Mouse (Mus musculus) left cerebral cortex, postnatal 4 days (tissue): ENCODE results near the gene Cela1. TPM values are rescaled to one million over a fixed set of nuclear protein-coding genes. Genes with fewer than 3 reads are reported as not detected.

Source experiments
- DNase-seq: peaks from one replicate; pipeline ENCODE4 v3.0.0-alpha.2; 2022
- intact Hi-C: fragments of 180-260 bp; cut with DNase I; formaldehyde crosslinking; loops from one replicate; pipeline ENCODE4 v1.15.1; 2025
- total RNA-seq, 2 experiments: library from RNA; stranded (reverse); gene quantifications; 2 replicates each; pipeline ENCODE4 v1.2.3; 2021

Cela1 gene
- total RNA-seq, 2 experiments from 2014 or later, result 0.74 to 1.2 TPM

DNA sequence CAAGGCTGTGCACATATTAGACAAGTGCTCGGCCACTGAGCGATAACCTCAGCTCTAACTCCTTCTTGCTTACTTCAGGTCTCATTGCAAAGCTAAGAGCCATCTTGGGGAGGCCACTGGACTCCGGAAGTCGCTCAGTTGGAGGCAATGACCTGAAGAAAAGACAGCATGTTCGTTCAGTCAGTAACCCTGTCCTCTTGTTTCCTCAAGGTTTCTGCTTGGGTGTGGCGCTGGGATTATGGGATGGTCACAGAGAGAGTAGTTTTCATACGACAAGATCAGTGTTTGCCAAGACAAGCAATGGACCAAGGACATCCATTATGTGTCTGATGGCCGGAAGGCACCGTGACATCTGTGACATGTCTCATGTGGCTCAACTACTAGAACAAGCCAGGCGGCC, 13.2 kb downstream of the Cela1 start:
- intact Hi-C loops, result no loop called here

DNA sequence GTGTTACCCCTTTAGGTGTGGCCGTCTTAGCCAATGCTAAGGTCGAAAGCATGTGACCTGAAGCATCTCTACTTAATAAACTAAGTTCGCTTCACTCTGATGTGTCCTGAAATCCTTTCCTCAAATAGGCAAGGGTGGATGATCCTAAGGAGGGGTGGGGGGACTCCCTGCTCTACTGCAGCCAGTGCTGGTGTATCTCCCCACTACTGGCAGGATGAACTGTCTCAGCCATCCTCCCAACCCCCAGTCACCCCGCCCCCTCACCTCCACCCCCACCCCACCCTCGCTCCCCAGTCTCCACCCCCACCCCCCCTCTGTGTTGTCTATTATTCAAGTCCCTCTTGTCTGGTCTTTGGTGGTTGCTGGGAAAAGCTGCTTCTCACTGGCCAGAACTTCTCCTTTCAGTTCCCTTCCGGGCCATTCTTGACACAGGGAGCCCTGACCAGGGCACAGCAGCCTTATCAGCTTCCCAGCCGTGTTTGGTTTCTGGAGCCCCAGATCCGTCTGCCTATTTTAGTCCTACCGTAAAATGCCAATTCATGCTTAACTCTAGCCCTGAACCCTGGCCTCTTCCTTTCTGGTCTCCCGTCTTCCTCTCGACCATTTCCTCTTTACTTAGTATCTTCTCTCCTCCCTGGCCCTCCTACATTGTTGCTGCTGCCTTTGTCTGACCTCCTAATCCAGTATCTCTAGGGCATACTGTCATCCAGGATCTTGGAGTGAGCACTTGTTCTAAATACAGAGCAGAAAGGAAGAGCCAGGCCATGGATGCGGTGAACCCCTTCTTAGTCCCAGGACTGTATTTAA, 13.9 kb downstream of the Cela1 start:
- intact Hi-C loops, result no loop called here
- DNase-seq, result no peak

More for the DNA sequence above, 13.2 kb downstream of the Cela1 start:
- no peak for DNase-seq

DNA sequence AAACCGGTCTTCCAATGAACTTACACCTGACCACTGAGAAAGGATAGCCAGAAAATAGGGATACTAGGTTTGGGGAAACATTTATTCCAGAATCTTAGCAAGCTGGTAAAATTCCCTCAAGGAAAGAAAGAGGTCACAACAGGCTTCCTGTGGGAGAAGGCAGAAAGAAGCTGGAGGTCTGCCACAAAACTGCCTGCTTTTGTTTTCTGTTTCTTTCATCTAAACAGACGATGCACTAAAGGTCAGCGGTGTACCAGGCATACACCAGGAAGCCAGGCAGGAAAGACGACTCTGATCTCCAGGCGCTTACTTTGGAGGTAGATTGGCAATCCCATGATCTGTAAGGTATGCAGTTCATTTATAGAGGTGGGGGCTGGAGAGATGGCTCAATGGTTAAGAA, 16.9 kb downstream of the Cela1 start:
- DNase-seq, result no peak
- intact Hi-C loops, result no loop called here

DNA sequence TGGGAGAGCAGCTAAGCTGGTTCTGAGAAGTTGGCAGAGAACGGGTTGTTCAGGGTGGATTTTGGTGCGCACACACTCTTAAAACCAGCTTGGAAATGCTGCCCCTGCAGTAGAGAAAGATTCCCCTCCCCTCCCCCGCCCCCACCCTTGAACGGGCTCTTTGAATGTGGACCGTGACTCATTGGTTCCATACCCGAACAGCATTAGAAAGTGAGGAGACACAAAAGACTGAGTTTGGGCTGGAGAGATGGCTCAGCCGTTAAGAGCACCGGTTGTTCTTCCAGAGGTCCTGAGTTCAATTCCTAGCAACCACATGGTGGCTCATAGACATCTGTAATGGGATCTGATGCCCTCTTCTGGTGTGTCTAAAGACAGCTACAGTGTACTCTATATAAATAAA, 17.7 kb downstream of the Cela1 start:
- intact Hi-C loops, result no loop called here
- no peak for DNase-seq

DNA sequence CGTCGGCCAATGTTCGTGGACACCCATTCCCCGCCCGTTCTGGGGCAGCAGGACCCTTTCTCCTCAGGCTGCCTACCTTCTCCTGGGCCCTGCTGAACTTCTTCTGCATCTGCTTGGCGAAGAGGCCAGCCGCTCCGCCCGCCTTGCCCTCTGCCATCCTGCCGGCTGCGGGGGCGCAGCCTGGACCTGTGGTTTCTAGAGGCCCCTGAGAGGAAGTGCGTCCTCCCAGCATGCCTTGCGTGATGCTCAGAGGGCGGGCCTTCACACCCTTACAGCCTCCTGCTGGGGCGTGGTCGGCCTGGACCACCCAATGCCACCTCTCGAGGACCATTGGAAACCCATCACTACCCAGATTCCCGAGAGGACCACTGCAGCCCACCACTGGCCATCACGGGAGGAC, 18.4 kb downstream of the Cela1 start, which contains the start of gene Bin2:
Gene Bin2 (minus strand): TSS at position 217 of the 400 bp plus-strand sequence.
- intact Hi-C loops, result no loop called here
- DNase-seq, result no peak

DNA sequence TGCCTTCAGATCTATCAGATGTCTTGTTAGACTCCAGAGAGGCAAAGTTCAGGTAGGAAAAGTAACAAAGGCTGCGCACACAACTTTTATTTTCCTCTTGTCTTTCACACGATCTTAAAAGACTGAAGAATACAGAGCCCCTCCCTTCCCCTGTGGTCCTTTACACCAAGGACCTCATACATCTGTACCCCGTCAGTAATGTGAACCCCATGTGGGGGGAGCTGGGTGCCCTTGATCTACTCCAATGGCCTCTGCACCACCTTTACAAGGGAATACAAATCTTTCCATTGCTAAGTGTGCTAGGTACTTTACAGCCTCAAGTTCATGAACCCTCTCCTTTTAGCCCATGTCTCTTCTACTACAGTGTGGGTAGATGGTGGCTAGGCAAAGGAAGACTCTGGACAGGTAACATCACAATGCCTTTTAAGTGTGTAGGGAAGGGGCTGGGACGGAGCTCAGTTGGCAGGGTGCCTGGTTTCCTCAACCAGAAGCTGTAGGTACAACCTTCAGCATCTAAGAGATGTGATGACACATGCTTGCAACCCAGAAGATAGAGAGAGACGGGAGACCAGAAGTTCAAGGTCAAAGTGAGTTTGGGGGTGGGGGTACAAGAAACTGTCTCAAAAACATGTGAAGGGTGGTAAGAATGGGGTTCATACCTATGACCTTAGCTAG, 19.7 kb downstream of the Cela1 start:
- DNase-seq, result no peak
- intact Hi-C loops, result no loop called here

DNA sequence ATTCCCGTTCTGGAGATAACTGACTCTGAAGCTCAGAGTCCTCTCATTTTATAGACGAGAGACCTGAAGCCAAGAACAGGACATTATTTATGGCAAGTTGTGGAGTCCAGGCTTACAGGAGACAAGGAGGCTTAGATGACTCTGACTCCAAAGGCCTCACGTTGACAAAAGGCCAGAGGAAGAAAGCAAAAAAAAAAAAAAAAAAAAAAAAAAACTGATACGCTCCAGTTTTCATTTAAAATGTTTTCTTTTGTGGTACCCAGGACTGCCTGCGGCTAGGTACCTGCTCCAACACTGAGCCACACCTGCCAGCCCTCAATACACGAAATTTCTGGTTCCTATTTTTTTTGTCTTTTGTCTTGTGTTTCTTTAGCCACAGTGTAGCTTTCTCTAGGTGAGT, 20.3 kb downstream of the Cela1 start:
- no peak for DNase-seq
- intact Hi-C loops, result no loop called here

DNA sequence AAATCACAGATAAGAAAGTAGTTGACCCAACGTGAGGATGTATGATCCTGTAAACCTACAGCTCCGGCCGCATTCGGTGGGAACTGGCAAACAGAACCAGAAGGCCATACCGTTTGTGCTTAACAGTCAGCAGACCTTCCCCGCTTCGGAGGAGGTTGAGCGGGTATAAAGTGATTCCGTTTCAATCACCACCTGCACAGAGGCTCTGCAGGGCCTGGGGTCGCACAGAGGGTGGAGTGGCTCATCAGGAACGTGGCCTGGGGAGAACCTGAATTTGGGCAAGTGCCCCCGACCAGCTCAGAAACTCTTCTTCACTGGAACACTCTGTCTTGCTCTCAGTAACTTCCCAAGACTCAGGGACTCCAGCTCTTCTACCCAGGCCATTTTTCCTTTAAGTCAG, 20.9 kb downstream of the Cela1 start:
- no peak for DNase-seq
- intact Hi-C loops, result no loop called here

DNA sequence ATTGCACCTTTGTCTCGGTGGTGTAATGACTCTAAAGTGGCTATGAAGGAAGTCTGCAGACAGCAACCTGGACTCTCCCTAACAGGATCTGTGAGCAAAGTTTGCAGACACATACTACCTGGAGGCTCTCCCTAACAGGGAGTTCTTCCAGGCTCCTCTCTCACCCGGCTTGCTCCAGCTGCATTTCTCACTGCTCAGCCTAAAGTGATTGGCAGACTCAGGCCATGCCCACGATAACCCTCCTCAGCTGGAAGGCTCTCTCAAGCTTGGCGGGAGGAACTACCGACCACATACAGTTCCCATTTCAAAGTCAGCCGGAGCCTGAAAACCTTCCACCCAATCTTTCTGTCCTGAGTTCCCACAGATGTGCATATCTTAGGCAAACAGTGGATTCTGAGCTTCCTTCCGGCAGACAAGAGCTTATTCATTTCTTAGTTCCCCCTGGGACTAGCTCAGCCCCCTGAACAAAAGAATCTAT, 21.5 kb downstream of the Cela1 start:
- intact Hi-C loops, result no loop called here
- DNase-seq, result no peak

DNA sequence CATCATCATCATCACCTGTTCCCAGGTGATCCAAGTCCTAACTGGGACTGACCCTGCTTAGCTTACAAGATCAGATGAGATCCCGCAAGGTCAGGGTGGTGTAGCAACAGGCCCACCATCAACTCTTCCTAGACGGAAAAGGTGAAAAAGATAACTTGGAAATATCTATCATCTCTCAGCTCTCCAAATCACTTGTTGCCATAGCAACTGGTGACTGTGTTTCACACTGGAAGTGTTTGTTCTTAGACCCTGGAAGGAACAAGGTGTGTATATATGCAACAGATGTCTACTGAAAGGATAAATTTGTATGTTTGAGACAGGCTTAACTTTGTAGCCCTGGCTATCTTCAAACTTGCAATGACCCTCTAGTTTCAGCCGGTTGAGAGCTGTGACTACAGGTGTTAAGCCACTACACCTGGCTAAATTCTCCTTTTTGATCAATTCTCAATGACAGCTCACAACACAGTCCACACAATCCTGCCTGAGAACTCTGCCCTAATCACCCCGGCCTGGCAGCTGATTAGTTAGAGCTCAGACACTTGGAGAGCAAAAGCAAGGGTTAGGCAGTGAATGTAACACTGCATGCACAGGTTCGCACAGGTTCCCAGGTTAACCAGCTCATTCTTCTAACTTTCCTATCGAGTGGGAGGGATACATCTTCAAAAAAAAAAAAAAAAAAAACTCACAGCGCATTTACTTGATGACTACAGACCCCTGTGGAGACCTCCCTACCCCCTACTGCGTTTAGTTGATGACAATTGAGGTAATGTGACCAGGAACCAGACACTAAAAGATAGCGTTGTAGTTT, 22.1 kb downstream of the Cela1 start:
- intact Hi-C loops, result no loop called here
- DNase-seq, result no peak

DNA sequence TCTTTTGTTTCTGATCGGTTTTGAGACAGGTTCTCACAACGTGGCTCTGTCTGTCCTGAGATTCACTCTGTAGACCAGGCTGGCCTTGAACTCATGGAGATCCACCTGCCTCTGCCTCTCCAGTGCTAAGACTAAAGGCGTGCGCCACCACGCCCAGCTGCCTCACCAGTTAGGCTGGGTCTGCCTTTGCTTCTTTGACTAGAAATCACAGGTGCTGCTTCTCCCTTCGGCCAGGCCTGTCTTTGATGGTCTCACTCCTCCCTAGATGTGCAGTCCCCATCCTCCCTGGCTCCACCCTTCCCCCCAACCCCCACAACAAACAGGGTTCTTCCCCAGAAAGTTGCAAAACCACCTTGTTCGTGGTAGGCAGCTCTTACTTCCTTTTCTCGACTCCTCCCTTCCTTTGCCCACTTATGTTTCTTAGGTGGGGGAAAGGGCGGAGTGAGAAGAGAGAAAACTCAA, 22.9 kb downstream of the Cela1 start:
- DNase-seq, result no peak
- intact Hi-C loops, result no loop called here

DNA sequence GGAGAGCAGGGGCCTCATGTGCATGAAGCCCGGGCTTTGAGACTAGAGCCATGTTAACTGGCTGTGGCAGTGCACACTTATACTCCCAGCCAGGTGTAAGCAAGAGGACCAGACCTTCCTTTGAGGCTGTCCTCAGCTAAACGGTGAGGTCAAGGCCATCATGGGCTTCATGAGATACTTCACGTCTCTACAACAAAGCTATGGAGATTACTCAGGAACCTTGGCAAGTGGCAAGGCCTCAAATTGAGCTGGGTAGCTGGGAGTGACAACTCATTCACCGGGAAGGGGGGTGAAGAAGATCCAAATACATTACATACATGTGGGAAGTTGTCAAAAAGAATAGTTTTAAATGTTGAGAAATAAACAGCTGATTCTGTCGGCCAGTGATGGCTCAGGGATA, 26.9 kb downstream of the Cela1 start:
- intact Hi-C loops, result no loop called here

DNA sequence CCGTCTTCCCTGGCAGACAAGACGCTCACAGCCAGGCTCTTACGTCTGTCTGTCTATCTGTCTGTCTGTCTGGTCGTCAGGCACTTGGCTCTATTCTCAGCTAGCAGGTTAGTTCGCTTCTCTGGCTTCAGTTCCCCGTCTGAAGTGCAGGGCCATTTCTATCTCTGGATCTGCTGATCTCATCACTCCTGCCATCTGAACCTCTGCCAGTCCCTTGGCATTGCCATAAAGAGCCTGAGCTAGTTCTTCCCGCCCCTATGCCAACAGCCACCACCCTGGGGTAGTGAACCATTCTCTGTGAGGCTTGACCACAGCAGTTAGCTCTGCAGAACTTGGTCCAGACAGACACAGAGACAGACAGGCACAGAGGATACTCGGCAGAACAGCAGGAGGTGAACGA, 27.4 kb downstream of the Cela1 start:
- intact Hi-C loops, result no loop called here
- peak; percentile 33 for DNase-seq

More for the DNA sequence above, 26.9 kb downstream of the Cela1 start:
- no peak for DNase-seq

DNA sequence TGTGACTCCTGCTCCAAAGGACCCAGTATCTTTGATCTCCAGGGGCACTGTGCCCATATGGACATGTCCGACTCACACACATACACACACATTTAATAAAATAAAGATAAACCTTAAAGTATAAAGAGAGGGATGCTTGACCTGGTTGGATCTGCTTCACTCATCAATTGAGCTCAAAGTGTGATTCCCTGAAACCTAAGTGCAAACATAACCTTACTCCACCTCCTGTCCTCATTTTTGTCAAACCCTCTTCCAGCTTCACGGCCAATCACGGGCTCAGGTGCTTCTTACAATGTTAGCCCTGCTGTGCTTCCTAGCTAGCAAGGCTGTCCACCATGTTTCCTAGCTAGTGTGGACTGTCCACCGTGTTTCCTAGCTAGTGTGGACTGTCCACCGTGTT, 32.5 kb downstream of the Cela1 start:
- no peak for DNase-seq

DNA sequence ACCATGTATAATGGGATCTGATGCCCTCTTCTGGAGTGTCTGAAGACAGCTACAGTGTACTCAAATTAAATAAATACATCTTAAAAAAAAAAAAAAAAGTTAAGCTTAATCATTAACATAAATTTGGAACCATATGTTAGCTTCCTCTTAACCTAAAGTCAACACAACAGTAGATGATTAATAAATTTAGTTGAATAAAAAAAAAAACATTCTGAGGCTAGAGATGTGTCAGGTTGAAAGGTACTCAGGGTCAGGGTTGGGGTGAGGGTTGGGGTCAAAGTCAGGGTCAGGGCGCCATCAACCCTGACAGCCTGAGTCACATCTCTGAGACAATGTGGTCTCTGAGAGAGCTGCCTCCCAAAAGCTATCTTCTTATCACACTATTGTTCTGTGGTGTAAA, 33.5 kb downstream of the Cela1 start:
- intact Hi-C loops, result no loop called here
- DNase-seq, result no peak

More for the DNA sequence above, 32.5 kb downstream of the Cela1 start:
- intact Hi-C loops, result no loop called here

DNA sequence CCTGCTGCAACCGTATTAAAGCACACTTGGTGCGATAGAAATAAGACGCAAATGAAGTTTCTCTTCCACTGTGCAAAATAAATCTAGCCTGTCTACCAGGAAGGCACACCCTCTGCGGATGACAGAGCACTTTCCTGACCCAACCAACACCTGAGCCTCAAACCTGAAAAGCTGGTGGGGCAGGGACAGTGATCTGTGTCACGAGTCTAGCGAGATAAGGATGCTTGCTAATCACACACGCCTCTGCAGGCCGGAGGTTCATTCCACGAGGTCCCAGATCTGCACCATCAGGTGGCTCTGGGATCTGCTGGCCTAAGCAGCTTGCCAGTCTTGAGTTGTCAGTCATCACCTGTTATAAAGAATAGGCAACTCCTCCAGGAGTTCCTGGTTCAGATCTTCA, 36.1 kb downstream of the Cela1 start:
- intact Hi-C loops, result no loop called here
- DNase-seq, result no peak

DNA sequence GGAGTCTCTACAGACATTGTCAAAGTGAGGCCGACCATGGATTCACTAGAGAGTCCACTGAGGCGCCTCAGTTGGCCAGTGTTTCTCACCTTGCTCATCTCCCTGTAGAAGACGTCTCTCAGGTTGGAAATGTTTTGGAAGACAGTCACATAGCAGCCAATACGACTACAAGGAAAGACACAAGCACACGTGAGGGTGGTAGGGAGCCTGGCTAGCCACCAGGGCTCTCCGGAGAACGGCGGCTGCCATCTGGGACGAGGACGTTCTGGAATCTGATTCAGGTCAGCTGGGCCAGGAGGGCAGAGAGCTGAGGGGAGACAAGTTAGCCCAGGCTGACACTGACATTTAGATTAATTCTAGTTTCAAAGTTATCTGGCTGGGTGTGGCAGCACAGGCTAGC, 37.6 kb downstream of the Cela1 start:
- no peak for DNase-seq

DNA sequence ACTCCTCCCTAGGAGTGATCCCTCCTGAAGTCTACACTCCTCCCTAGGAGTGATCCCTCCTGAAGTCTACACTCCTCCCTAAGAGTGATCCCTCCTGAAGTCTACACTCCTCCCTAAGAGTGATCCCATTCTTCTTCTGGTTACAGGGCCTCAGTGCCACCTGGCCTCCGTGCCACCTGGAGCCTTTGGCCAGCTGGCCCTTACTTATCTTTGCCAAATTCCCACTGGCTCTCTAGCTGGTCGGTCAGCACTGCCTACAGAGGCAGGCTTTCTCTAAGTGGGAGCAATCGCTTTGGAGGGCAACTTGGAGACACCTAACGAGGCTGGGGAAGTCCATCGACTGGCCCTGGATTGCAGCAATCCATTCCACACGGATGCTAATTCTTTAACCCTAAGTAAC, 41.6 kb downstream of the Cela1 start:
- intact Hi-C loops, result no loop called here
- DNase-seq, result no peak

More for the DNA sequence above, 37.6 kb downstream of the Cela1 start:
- intact Hi-C loops, result no loop called here

DNA sequence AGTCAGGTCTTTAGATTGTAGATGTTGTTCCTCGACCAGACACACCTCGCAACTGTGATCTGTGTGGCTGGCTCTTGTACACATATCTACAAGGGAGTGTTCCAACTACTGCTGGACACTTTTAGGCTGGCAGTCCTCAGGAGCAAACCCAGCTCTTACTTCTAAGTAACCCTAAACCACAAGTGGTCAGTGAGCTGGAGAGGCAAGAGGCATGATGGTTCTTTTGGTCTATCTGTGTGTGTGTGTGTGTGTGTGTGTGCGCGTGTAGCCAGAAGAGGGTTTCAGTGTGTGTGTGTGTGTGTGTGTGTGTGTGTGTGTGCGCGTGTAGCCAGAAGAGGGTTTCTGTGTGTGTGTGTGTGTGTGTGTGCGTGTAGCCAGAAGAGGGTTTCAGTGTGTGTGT, 45.3 kb downstream of the Cela1 start:
- intact Hi-C loops, result no loop called here
- no peak for DNase-seq

DNA sequence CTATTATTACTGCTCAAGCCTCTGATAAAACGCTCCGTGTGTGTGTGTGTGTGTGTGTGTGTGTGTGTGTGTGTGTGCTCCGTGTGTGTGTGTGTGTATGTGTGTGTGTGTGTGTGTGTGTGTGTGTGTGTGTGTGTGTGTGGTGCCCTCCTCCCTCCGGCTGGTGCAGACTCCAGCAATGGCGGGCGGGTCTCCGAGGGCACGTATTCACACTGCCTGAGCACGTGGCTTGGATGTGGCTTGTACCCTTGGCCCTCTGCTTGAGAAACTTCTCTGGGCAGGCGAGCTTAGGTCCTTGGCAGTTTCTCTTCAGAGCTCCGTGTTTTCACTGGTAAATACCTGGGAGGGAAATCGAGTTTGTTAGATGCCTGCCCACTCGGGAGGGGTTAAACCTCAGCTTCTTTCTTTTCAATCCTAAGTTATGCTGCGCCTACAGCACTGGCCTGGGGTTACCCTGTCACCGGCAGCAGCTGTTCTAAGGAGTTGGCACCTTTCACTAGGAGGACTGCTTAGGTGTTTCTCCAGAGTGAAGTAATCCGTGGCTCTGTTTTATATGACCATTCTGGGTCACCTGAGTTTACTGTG, 46.4 kb downstream of the Cela1 start:
- intact Hi-C loops, result no loop called here

More for the DNA sequence above, 46.4 kb downstream of the Cela1 start:
- DNase-seq, result no peak
